Mouse (Mus musculus) testis, adult 2 months (tissue): ENCODE measurements around the gene Kbtbd13.

Experiments used
- CTCF ChIP-seq: fragments of 200-500 bp; IDR thresholded peaks from 2 replicates; pipeline ENCODE4 v1.5.1; 2012; ENCODE audit warnings: low read depth, mild to moderate bottlenecking, inconsistent platforms, low read length, moderate library complexity; ENCODE audit not compliant: control insufficient read depth, insufficient read depth, insufficient replicate concordance
- POLR2A ChIP-seq: fragments of 200-500 bp; IDR thresholded peaks from 2 replicates; pipeline ENCODE4 v1.6.1; 2012; ENCODE audit warnings: low read depth, mild to moderate bottlenecking, inconsistent platforms, low read length, moderate library complexity; ENCODE audit not compliant: control insufficient read depth

GRCm38 (mm10) chr9:65427511-65427910 is 36.1 kb upstream of the Kbtbd13 start:
- no peak for TF ChIP-seq CTCF
- no peak for TF ChIP-seq POLR2A
